Mouse (Mus musculus): ENCODE data around the gene Cd300lg. TPM values are rescaled to one million over a fixed set of nuclear protein-coding genes. Genes with fewer than 3 reads are reported as not detected.

The Cd300lg gene
- polyA plus RNA-seq, 1 experiment: 5.8 TPM

DNA sequence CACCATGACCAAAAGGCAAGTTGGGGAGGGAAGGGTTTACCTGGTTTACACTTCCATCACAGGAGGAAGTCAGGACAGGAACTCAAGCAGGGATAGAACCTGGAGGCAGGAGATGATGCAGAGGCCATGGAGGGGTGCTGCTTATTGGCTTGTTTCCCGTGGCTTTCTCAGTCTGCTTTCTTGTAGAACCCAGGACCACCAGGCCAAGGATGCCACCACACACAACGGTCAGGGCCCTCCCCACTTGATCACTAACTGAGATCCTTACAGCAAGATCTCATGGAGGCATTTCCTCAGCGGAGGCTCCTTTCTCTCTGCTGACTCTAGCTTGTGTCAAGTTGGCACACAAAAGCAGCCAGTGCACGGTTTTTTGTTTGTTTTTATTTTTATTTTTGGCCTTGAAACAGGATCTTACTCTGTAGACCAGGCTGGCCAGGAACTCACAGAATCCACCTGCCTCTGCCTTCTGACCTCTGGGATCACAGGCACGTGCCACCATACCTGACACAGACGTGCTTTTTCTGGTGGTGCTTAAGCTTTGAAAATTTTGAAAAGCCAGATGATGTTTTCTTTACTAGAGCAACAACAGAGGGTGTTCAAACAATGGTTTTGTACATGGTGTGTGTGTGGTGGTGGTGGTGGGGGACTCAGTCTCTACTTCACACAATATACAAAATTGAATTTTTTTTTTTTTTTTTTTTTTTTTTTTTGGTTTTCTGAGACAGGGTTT, 13.1 kb upstream of the Cd300lg start, which contains the start of gene Mpp3:
Gene Mpp3, minus strand, starts transcription at position 375 of the 730 bp plus-strand sequence.
- Histone ChIP-seq H3K27ac (ENCODE audit: control insufficient read depth, insufficient read depth, low read depth, low read length, poor library complexity) (no peak within 1 kb of the TSS), H3K4me1 (ENCODE audit: control insufficient read depth, insufficient read depth, low read length) (no peaks in the 10 kb centered on the region), H3K4me3 (replicated peaks; ENCODE audit: control insufficient read depth, low read depth, low read length) (no peak within 1 kb of the TSS)
- 75% methylated on average over 6 of the region's 6 CpGs for WGBS
- TF ChIP-seq POLR2A (IDR thresholded peaks at IDR 0.05; ENCODE audit: borderline replicate concordance, control insufficient read depth, low read depth, low read length) (no peak), CTCF (IDR thresholded peaks at IDR 0.05; ENCODE audit: control insufficient read depth, insufficient read depth, low read length) (no peak)

DNA sequence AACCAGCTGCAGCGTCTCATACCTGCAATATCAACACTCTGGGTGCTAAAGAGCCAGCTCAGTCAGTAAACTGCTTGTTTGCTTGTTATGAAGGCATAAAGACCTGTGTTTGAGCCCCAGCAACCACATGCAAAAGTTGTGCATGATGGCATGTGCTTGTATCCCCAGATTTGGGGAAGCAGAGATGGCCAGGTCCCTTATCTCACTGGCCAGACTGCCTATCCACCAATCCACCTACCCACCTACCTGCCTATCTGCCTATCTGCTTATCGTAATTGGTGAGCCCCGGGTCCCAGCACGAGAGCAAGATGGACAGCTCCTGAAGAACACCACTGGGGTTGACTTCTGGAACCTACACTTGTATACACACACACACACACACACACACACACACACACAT, 12.0 kb upstream of the Cd300lg start:
- no peak for TF ChIP-seq POLR2A (IDR thresholded peaks at IDR 0.05; ENCODE audit: borderline replicate concordance, control insufficient read depth, low read depth, low read length)
- TF ChIP-seq CTCF (IDR thresholded peaks at IDR 0.05; ENCODE audit: control insufficient read depth, insufficient read depth, low read length): no peak
- Histone ChIP-seq H3K4me1 (ENCODE audit: control insufficient read depth, insufficient read depth, low read length) (no peaks in the 10 kb centered on the region), H3K4me3 (replicated peaks; ENCODE audit: control insufficient read depth, low read depth, low read length) (no peak overlapping the region), H3K27ac (ENCODE audit: control insufficient read depth, insufficient read depth, low read depth, low read length, poor library complexity) (no peak overlapping the region)
- WGBS: 45% methylated on average over 4 of the region's 4 CpGs

DNA sequence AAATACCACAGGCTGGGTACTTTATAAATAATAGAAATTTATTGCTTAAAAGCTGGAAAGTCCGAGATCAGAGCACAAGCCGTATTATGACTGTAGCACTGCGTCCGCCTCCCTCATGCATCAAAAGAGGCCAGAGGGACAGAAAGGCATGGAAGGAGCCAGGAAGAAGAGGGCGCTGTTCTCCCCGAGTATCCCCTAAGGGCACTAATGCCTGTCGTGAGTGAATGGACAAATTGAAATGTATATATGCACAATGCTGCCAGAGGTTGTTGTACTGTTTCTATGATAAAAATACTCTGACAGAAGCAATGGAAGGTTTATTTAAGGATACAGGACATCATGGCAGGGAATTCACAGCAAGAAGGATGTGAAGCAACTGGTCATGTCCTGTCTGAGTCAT, 11.3 kb upstream of the Cd300lg start:
- WGBS: 51% methylated on average over 7 of the region's 7 CpGs
- Histone ChIP-seq H3K27ac (ENCODE audit: control insufficient read depth, insufficient read depth, low read depth, low read length, poor library complexity) (no peak overlapping the region), H3K4me1 (ENCODE audit: control insufficient read depth, insufficient read depth, low read length) (no peaks in the 10 kb centered on the region), H3K4me3 (replicated peaks; ENCODE audit: control insufficient read depth, low read depth, low read length) (no peak overlapping the region)
- TF ChIP-seq POLR2A (IDR thresholded peaks at IDR 0.05; ENCODE audit: borderline replicate concordance, control insufficient read depth, low read depth, low read length) (no peak), CTCF (IDR thresholded peaks at IDR 0.05; ENCODE audit: control insufficient read depth, insufficient read depth, low read length) (no peak)

DNA sequence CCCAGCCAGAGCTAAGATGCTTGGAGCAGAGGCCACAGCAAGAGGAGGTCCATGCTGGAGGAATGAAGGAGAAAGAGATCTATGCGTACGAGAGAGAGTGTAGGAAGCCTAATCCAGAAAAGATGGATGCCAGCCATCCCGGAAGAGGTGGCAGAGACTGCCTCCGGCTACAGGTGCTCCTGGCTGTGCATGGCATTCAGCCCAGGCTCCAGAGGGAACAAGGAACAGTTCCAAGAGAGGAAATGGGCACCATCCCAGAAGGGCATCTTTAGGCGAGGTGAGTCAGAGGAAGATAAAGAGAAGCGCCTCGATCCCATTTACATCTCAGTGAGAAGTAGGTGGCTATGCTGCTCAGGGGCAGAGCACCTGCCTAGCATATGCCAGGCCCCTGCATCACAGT, 10.2 kb upstream of the Cd300lg start:
- Histone ChIP-seq H3K27ac (ENCODE audit: control insufficient read depth, insufficient read depth, low read depth, low read length, poor library complexity) (no peak overlapping the region; the same call in 1 of the 2 replicates), H3K4me1 (ENCODE audit: control insufficient read depth, insufficient read depth, low read length) (no peaks in the 10 kb centered on the region), H3K4me3 (replicated peaks; ENCODE audit: control insufficient read depth, low read depth, low read length) (no peak overlapping the region)
- WGBS: 79% methylated on average over 7 of the region's 7 CpGs
- TF ChIP-seq CTCF (IDR thresholded peaks at IDR 0.05; ENCODE audit: control insufficient read depth, insufficient read depth, low read length) (no peak), POLR2A (IDR thresholded peaks at IDR 0.05; ENCODE audit: borderline replicate concordance, control insufficient read depth, low read depth, low read length) (no peak)

DNA sequence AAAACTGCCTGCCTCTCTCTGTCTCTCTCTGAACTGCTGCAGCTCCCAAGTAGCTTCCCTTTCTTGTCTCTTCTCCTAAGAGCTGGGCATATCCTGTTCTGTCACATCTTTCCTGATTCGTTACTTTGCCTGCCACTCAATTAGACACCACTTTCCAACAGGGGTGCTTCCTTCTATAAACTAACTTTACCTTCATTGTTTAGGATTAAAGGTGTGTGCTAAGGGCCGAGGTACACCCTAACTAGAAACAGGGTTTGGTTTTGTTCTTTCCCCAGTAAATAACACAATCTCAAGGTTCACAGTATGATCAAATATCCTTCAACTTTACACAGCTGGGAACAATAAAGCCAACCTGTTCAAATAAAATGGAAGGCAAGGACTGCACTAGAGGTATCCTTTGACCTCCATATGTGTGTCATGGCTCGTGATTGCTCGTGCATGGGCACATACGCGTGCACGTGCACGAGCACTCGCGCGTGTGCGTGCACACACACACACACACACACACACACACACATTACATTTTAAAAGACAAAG, 8.2 kb upstream of the Cd300lg start:
- WGBS: 89% methylated on average over 12 of the region's 12 CpGs
- no peak overlapping the region for H3K4me3 ChIP-seq (replicated peaks; ENCODE audit: control insufficient read depth, low read depth, low read length)
- H3K27ac ChIP-seq (ENCODE audit: control insufficient read depth, insufficient read depth, low read depth, low read length, poor library complexity): no peak overlapping the region
- no peaks in the 10 kb centered on the region for H3K4me1 ChIP-seq (ENCODE audit: control insufficient read depth, insufficient read depth, low read length)
- TF ChIP-seq CTCF (IDR thresholded peaks at IDR 0.05; ENCODE audit: control insufficient read depth, insufficient read depth, low read length) (no peak), POLR2A (IDR thresholded peaks at IDR 0.05; ENCODE audit: borderline replicate concordance, control insufficient read depth, low read depth, low read length) (no peak)

DNA sequence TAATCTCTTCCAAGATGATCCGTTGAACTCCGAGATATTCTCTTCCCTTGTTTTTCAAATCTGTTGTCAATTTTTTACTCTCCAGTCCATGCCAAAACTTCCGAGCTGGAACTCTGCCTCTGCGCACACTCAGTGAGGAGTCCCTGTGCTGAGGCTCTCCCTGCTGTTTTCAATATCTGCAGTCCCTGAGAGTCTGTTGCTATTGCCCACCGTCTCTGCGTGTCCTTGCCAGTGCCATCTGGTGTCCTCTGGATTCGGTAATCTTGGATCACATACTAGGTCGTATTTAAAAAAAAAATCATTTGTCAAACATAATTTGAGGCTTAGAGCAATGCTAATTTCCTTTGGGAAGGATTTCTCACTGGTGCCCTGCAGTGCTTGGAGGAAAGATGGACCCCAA, 6.4 kb upstream of the Cd300lg start:
- no peak overlapping the region for H3K4me3 ChIP-seq (replicated peaks; ENCODE audit: control insufficient read depth, low read depth, low read length)
- WGBS: 82% methylated on average over 8 of the region's 8 CpGs
- H3K4me1 ChIP-seq (ENCODE audit: control insufficient read depth, insufficient read depth, low read length): no peaks in the 10 kb centered on the region
- TF ChIP-seq POLR2A (IDR thresholded peaks at IDR 0.05; ENCODE audit: borderline replicate concordance, control insufficient read depth, low read depth, low read length) (no peak), CTCF (IDR thresholded peaks at IDR 0.05; ENCODE audit: control insufficient read depth, insufficient read depth, low read length) (no peak)
- no peak overlapping the region for H3K27ac ChIP-seq (ENCODE audit: control insufficient read depth, insufficient read depth, low read depth, low read length, poor library complexity)

DNA sequence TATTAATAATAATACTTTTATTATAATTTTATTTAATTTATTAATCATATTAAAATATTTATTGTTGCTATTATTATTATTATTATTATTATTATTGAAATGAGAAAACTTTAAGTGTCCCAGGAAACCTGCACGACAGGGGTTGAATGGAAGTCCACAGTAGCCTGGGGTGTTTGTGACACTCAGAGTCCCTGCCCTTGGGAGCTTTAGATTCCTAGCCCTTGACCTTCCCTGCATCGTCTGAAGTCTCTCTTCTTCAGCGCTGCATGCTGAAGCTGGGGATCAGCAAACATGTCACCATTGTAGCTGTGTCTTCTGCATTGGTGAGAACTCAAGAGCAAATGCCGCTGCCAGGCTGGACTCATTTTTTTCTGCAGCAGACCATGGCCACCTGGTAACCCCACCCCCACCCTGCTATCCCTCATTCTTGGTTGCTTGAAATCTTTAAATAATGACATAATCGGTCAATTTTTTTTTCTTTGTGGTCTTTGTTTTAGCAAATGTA, 5.8 kb upstream of the Cd300lg start:
- no peak overlapping the region for H3K27ac ChIP-seq (ENCODE audit: control insufficient read depth, insufficient read depth, low read depth, low read length, poor library complexity)
- H3K4me3 ChIP-seq (replicated peaks; ENCODE audit: control insufficient read depth, low read depth, low read length): no peak overlapping the region
- whole genome bisulfite sequencing: 85% methylated on average over 5 of the region's 5 CpGs
- no peaks in the 10 kb centered on the region for H3K4me1 ChIP-seq (ENCODE audit: control insufficient read depth, insufficient read depth, low read length)
- TF ChIP-seq POLR2A (IDR thresholded peaks at IDR 0.05; ENCODE audit: borderline replicate concordance, control insufficient read depth, low read depth, low read length) (no peak), CTCF (IDR thresholded peaks at IDR 0.05; ENCODE audit: control insufficient read depth, insufficient read depth, low read length) (no peak)

DNA sequence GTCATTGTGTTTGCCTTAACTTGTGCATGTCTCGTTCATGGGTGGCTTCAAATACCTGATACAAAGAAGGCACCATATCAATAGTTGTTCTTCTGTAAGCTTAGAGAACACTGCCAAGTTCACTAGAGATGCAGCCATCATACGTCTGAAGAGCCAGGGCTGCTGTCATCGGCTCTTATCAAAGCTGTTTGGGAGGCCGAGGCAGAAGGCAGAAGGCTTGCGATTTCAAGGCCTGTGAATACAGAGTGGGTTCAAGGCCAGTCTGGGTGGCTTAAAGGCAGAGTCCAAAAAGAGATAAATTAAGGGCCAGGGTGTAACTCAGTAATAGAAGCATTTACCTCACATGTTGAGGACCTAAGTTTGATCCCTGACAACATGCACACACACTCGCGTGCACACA, 5.0 kb upstream of the Cd300lg start:
- TF ChIP-seq POLR2A (IDR thresholded peaks at IDR 0.05; ENCODE audit: borderline replicate concordance, control insufficient read depth, low read depth, low read length) (no peak), CTCF (IDR thresholded peaks at IDR 0.05; ENCODE audit: control insufficient read depth, insufficient read depth, low read length) (no peak)
- 87% methylated on average over 7 of the region's 7 CpGs for WGBS
- no peak overlapping the region for H3K27ac ChIP-seq (ENCODE audit: control insufficient read depth, insufficient read depth, low read depth, low read length, poor library complexity)
- no peaks in the 10 kb centered on the region for H3K4me1 ChIP-seq (ENCODE audit: control insufficient read depth, insufficient read depth, low read length)
- H3K4me3 ChIP-seq (replicated peaks; ENCODE audit: control insufficient read depth, low read depth, low read length): no peak overlapping the region

Data from bone marrow, adult 2 months (tissue).